Mouse (Mus musculus) embryonic fibroblast, embryonic 13.5 days (primary cell): ENCODE measurements at regions not wholly inside any gene's neighbourhood (a gene's known extent, or its start where the extent isn't known, plus 50 kb on each side); places are given as distances from the start of the nearest gene placed in this dataset.

Experiments
- CTCF ChIP-seq: IDR thresholded peaks from 2 replicates; pipeline ENCODE4 v1.5.1; 2011; ENCODE audit warnings: mild to moderate bottlenecking, control low read depth, low read length, moderate library complexity, borderline replicate concordance; ENCODE audit not compliant: insufficient read depth
- POLR2A ChIP-seq: IDR thresholded peaks from 2 replicates; pipeline ENCODE4 v1.6.1; 2011; ENCODE audit warnings: low read depth, mild to moderate bottlenecking, control low read depth, low read length, moderate library complexity

DNA sequence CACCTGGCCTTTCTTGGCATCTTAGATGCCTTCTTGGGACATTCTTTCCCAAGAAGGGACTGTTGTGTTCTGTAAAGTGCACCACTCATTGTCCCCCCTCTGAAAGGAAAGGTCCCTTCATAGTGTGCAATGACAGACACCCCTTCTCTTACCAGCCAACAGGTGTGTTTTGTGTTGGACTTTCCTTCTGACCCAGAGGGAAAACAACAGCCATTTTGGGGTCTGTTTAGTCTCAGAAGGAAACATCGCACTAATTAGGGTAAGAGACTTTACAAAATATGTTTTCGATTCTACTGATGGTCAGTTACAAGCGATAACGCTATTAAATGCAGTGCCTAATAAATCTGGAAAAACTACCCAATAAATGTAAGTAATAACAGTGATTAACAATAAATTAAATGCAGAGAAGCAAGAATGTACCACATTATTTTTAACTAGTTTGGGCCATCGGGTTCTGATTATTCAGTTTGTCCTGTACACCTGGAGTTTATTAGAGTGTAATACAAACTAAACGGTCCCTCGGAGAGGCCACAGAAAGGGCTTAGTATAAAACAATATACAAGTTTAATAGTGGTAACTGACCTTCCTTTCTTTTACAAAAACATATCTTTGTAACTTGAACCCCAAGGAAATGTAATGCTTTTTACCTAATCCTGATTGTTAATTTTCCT lies 200.4 kb upstream of the Habp2 start:
- no peak for TF ChIP-seq POLR2A
- TF ChIP-seq CTCF, result no peak
